Mouse (Mus musculus): ENCODE measurements around the gene Lsm10.

- TF ChIP-seq CTCF (IDR thresholded peaks at IDR 0.05; ENCODE audit: low read depth) (no peak), EP300 (optimal IDR thresholded peaks at IDR 0.05) (no peak)
Measured at GRCm38 (mm10) chr4:126057207-126058133, 39.0 kb upstream of the Lsm10 start.

Measured in stomach, postnatal 0 days (tissue).